Mouse (Mus musculus): ENCODE results near the gene Tekt5.

Tekt5 gene

DNA sequence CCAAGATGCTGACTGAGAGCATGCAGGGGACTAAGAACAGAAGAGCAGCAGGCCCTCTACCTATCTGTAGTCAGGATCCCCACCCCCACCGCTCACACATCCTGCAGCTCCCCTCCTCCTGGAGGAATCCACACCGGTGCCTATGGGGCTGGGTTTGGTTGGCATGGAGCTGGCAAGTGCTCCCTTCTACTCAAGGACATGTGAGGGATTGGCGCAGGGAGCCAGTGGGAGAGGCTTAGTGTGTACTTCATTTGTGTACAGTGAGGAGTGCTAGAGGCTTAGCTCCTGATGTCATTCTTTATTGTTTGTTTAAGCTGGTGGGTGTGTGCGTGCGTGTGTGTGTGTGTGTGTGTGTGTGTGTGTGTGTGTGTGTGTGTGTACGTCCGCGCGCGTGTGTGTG is 45.4 kb downstream of the Tekt5 start:
- in situ Hi-C loops (cut with MboI; ENCODE audit: low pct_unique_long_range_greater_than_20kb in 1 of 2, low sequenced_read_pairs in 2 of 2, unreplicated experiment in 1 of 2) = no loop called here

DNA sequence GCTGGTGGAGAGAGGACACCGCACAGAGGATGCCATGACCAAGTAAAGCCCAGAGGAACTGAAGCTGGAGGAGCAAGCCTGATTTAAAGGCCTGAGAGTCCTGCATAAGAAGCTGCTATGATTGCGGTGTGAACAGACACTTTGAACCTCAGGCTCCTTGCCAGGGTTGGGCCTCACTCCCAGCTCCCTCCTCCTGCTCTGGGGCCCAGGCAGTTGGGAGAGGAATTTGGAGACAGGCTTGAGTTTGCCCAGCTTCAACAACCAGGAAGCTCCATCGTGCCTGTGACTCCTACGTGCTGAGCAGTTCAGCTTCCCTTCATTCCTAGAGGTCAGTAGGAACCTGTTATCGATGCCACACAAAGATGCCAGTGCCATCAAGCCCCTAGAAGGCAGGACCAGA is 45.9 kb downstream of the Tekt5 start:
- in situ Hi-C loops (cut with MboI; ENCODE audit: low pct_unique_long_range_greater_than_20kb in 1 of 2, low sequenced_read_pairs in 2 of 2, unreplicated experiment in 1 of 2) = no loop called here

DNA sequence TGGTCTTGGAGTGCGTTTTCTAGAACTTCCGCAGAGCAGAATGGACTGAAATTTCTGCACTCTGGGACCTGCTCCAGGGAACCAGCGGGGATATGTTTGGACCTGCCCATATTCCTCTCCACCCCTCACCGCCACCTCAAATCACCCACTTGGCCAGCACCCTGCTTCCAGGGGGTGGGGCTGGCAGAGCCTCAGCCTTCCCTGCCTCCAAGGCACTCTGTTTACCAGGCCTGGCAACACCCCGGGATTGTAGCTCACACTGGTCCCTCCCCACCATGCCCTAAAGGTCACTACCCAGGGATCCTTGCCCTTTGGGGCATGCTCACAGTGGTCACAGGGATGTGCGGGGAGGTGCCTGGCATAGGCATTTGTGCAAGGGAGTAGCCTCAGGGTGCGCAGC is 47.7 kb downstream of the Tekt5 start:
- in situ Hi-C loops (cut with MboI; ENCODE audit: low pct_unique_long_range_greater_than_20kb in 1 of 2, low sequenced_read_pairs in 2 of 2, unreplicated experiment in 1 of 2) = no loop called here

GRCm38 (mm10) chr16:10341110-10341509 is 54.2 kb downstream of the Tekt5 start:
- in situ Hi-C loops (cut with MboI; ENCODE audit: low pct_unique_long_range_greater_than_20kb in 1 of 2, low sequenced_read_pairs in 2 of 2, unreplicated experiment in 1 of 2) = no loop called here

GRCm38 (mm10) chr16:10339930-10340329 is 55.4 kb downstream of the Tekt5 start:
- in situ Hi-C loops (cut with MboI; ENCODE audit: low pct_unique_long_range_greater_than_20kb in 1 of 2, low sequenced_read_pairs in 2 of 2, unreplicated experiment in 1 of 2) = no loop called here

DNA sequence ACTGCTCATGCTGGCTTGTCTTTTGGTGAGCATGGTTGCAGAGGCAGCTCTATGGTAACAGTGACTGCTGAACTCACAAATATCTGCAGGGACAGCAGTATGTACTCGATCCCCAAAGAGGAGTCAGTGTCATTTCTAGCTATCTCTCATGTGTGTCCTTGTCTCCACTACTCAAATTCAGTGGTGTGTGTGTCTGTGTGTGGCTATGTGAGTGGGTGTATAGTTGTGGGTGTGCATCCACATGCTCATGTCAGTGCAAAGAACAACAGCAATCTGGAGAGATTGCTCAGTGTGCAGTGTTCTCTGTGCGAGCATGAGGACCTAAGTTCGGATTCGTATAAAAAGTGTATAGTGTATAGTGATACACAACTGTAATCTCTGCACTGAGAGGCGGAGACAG is 56.7 kb downstream of the Tekt5 start:
- in situ Hi-C loops (cut with MboI; ENCODE audit: low pct_unique_long_range_greater_than_20kb in 1 of 2, low sequenced_read_pairs in 2 of 2, unreplicated experiment in 1 of 2) = no loop called here

DNA sequence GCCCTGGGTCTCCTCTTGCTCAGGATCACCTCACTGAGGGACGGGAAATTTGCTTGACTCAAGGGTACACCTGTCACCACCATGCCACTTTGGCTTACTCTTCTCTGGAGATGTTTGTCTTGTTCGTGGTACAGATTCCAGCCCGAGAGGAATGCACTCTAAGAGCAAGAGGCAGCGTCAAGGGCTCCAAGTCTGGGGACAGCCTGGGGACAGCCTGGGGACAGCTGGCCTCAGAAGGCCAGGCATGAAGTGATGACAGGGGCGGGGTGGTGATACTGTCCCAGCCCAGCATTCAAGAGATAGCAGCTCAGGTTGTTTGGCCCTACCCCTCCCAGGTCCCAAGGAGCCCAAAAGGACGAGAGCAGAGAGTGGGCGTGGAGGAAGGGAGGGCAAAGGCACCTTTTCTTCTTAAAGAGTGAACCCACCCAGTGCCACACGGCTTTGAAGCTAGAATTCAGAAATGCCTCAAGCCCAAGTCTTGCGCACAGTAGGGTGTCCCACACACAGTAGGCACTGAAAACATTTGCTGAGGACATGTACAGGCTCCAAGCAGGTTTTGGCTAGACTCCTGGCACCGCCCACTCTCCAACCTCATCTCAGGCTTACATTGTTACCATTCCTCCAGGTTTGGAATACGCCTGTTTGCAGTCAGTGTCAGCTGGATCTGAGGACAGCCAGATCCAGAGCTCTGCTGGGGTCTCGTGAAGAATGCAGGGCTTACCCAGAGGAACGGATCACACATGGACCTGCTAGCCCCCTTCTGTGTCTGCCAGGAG is 57.7 kb downstream of the Tekt5 start:
- in situ Hi-C loops (cut with MboI; ENCODE audit: low pct_unique_long_range_greater_than_20kb in 1 of 2, low sequenced_read_pairs in 2 of 2, unreplicated experiment in 1 of 2) = no loop called here

DNA sequence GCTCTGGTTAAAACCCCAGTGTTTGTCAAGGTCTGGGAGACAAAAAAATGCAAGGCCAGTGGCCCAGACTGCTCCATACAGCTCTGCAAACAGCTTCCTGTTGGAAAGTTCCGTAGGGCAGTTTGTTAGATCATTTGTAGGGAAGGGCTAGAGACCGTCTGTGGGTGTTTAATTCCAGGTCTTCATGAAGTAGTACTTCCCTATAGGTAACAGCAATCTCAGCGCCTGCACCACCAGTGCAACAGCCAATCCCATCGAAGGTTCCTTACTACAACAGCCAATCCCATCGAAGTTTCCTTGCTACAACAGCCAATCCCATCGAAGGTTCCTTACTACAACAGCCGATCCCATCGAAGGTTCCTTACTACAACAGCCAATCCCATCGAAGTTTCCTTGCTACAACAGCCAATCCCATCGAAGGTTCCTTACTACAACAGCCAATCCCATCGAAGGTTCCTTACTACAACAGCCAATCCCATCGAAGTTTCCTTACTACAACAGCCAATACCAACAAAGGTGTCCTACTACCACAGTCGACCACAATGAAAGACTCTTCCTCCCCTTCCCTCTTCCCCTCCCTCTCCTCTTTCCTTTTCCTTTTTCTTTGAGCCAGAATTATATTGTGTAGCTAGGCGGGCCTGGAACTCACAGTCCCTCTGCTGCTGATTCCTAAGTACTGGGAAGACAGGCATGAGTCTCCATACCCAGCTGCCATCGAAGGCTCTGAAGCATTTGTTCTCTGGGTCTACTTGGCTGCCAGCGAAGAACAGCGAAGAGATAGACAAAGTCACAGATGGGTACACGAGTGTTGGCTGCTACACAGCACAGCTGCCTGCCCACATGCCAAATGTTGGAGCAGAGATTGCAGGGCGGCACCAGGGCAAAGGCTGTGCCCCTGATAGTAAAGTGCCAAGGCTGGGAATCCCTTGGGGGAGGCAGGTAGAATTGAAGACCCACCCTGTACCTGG is 58.6 kb downstream of the Tekt5 start:
- in situ Hi-C loops (cut with MboI; ENCODE audit: low pct_unique_long_range_greater_than_20kb in 1 of 2, low sequenced_read_pairs in 2 of 2, unreplicated experiment in 1 of 2) = no loop called here

- in situ Hi-C loops (cut with MboI; ENCODE audit: low pct_unique_long_range_greater_than_20kb in 1 of 2, low sequenced_read_pairs in 2 of 2, unreplicated experiment in 1 of 2) = no loop called here
Observed at GRCm38 (mm10) chr16:10335953-10336352, 59.3 kb downstream of the Tekt5 start.

- in situ Hi-C loops (cut with MboI; ENCODE audit: low pct_unique_long_range_greater_than_20kb in 1 of 2, low sequenced_read_pairs in 2 of 2, unreplicated experiment in 1 of 2) = no loop called here
Observed at GRCm38 (mm10) chr16:10332732-10333131, 62.6 kb downstream of the Tekt5 start.

GRCm38 (mm10) chr16:10330586-10331495 is 64.4 kb downstream of the Tekt5 start:
- in situ Hi-C loops (cut with MboI; ENCODE audit: low pct_unique_long_range_greater_than_20kb in 1 of 2, low sequenced_read_pairs in 2 of 2, unreplicated experiment in 1 of 2) = no loop called here

GRCm38 (mm10) chr16:10327563-10328333 is 67.5 kb downstream of the Tekt5 start:
- in situ Hi-C loops (cut with MboI; ENCODE audit: low pct_unique_long_range_greater_than_20kb in 1 of 2, low sequenced_read_pairs in 2 of 2, unreplicated experiment in 1 of 2) = no loop called here

DNA sequence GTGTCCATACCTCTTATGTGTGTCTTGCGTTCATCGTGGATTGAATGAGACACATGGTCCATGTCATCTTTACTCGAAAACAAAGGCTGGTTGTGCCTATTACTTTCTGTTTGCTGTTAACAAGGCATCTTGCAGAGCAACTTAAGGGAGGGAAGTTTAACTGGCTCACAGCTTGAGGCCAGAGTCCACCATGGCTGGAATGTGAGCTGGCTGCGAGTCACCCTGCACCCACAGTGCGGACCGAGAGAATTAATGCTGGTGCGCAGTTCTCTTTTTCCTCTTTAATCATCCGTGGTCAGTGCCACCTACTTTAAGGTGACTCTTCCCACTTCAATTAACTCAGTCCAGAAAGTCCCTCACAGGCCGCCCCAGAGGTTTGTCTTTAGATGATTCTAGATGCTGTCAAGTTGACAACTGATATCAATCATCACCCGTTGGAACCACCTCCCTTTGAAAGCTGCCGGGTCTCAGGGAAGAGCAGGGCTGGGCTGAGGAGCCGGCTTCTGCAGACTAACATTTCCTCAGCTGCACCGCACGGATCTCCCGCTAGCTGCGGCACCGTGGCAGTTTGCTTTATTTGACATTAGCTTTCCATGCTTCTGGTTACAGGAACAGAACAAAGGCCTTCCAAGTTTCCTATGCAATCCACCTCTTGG is 75.2 kb downstream of the Tekt5 start:
- in situ Hi-C loops (cut with MboI; ENCODE audit: low pct_unique_long_range_greater_than_20kb in 1 of 2, low sequenced_read_pairs in 2 of 2, unreplicated experiment in 1 of 2) = no loop called here

DNA sequence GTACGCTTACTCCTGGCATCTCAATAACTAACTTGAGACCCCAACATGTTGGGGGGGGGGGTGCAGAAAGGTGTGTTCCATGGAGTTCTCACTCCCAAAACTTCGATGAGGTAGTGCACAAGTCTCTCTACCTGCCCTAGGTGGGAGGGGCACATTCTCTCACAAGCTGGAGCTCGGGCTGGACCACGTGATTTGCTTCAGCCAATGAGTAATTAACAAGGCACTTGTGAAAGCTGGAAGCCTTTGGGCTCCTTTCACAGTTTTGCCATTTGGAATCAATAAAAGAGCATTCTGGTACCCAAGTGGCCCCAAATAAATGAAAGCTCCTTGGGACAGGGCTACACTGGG is 78.1 kb downstream of the Tekt5 start:
- in situ Hi-C loops (cut with MboI; ENCODE audit: low pct_unique_long_range_greater_than_20kb in 1 of 2, low sequenced_read_pairs in 2 of 2, unreplicated experiment in 1 of 2) = no loop called here

- in situ Hi-C loops (cut with MboI; ENCODE audit: low pct_unique_long_range_greater_than_20kb in 1 of 2, low sequenced_read_pairs in 2 of 2, unreplicated experiment in 1 of 2) = no loop called here
Observed at GRCm38 (mm10) chr16:10316493-10317196, 78.6 kb downstream of the Tekt5 start.

DNA sequence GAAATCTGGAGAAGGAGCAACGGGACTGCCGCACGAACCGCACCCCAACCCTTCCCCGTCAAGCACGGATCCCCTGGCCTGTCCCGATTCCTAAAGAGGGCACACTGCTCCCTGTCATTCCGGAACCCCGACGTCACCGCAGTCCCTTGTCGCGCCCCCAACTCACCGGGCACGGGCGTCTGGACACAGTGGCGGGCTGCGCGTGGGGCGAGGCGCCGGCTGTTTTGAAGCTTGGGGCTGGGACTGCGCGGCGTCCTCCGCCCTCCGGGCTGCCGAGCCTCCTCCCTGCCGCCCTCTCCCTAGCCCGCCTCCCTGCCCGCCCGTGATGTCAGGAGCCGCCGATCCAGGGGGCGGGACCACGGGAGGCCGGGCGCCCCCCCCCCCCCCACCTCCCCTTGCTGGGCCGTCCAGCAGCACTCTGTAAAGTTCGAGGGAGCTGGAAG is 81.6 kb downstream of the Tekt5 start, which contains the start of gene Emp2:
Gene Emp2 (minus strand): TSS at position 323 of the 443 bp plus-strand sequence.
- in situ Hi-C loops (cut with MboI; ENCODE audit: low pct_unique_long_range_greater_than_20kb in 1 of 2, low sequenced_read_pairs in 2 of 2, unreplicated experiment in 1 of 2) = no loop called here

- in situ Hi-C loops (cut with MboI; ENCODE audit: low pct_unique_long_range_greater_than_20kb in 1 of 2, low sequenced_read_pairs in 2 of 2, unreplicated experiment in 1 of 2) = no loop called here
Observed at GRCm38 (mm10) chr16:10313226-10313625, 82.1 kb downstream of the Tekt5 start.
